Mouse (Mus musculus) kidney, adult 2 months (tissue): ENCODE results near the gene Prdm16.

Experiments
- CTCF ChIP-seq: fragments of 200-500 bp; conservative IDR thresholded peaks from 2 replicates; pipeline ENCODE4 v1.5.1; 2011; ENCODE audit warnings: low read depth, mild to moderate bottlenecking, control low read depth, low read length, moderate library complexity, mixed read lengths; ENCODE audit not compliant: insufficient read depth, insufficient read length
- POLR2A ChIP-seq: fragments of 200-500 bp; IDR thresholded peaks from one replicate; pipeline ENCODE4 v1.6.1; 2011; ENCODE audit warnings: low read depth, low read length, control low read depth

DNA sequence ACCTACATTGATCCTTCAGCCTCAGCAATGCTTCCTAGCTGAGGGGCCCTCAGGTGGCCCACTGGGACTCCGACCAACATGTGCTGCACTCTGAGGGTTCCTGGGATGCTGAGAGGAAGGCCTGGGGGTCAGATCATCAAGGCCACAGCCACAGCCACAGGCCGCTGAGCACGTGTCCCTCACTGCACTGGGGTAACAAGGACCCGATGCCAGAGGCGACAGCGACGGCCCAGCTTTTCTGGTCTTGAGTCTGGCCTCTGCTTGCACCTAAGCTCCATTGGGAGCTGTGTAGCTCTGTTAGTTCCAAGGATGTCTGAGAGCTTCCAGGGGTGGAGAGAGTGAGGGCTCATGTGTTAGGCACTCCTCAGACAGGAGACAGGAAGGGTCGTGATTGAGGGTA is 265.8 kb downstream of the Prdm16 start:
- TF ChIP-seq POLR2A = no peak
- no peak for TF ChIP-seq CTCF
